Mouse (Mus musculus) Muller cell, postnatal 12 days (primary cell): ENCODE measurements around the gene Thpo.

Experiments
- DNase-seq: peaks from one replicate; pipeline ENCODE4 v3.0.0-alpha.2; 2015; ENCODE audit errors: inconsistent ontology term

The Thpo gene

DNA sequence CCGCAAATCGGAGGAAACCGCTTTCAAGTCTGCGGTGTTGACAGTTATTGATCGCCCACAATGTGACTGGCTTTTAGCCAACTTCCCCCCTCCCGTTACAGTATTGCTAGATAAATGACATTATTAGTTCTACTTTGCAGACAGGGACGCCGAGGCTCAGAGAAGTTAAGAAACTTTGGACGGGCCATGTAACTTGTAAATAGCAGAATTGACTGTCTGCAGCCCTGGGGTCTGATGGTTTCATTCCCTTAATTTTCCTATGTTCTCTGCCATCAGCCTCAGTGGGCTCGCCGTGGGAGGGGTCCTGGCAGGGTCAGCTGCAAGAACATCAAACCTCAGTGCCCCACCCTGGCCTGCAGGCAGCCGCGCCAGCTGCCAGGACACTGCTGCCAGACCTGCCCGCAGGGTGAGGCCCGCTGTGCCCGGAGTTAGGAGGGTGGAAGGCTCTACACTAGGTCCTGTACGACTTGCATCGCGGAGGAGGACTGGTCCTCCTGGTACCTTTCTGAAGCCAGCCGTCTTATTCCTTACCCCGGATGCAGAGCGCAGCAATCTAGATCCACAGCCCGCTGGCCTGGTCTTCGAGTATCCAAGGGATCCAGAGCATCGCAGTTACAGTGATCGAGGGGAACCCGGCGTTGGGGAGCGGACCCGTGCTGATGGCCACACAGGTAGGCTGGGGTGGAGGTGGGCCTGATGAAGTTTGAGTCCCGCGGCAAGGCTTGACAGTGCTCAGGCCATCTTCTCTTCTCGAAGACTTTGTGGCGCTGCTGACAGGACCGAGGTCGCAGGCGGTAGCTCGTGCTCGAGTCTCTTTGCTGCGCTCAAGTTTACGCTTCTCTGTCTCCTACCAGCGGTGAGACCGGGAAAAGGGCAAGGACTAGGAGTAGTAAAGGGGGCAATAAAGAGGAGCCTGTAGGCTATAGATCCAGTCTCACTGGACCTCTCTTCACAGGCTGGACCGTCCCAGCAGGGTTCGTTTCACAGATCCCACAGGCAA lies at the start of gene Thpo:
Gene Thpo, minus strand, starts transcription at position 781 of the 1,000 bp plus-strand sequence.
- no peak for DNase-seq

DNA sequence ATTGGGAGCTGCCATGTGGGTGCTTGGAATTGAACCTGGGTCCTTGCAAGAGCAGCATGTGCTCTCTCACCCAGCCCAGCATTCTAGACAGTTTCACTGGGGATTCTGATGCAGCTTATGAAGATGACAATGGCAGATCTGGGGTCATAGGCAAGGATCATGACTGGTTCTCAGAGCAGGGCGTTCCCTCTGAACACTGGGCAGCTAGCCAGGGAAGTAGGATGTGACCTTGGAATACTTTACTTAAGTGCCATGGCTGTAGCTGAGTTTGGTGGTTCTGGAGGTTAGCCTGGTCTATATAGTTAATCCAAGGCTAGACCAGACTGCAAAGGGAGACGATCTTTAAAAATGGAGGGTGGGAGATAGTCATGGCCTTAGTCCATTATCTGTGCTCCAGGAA lies 49.6 kb upstream of the Thpo start:
- no peak for DNase-seq

DNA sequence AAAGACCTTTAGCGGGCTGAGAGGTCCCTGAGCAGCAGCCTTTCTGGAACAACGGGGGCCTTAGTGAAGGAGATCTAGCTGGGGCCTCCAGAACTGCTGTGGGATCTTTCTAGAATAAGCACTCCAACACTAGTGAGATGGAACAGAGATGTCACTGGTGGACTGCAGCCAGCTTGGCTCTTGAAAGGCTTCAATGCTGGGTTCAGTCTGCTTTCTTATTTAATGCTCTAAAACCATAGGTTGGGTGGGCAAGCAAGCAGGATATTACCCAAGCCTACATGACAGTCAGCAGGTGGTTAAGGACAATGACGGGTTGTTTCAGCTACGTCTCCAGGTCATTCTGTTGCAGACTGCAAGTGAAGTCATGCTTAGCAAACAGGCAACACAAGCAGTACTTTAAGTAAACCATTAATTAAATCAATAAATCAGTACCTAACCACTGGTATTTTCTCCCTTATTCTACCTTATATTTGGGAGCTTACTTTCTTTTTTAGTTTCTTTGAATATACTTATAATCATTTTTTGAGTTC lies 46.9 kb upstream of the Thpo start:
- no peak for DNase-seq

DNA sequence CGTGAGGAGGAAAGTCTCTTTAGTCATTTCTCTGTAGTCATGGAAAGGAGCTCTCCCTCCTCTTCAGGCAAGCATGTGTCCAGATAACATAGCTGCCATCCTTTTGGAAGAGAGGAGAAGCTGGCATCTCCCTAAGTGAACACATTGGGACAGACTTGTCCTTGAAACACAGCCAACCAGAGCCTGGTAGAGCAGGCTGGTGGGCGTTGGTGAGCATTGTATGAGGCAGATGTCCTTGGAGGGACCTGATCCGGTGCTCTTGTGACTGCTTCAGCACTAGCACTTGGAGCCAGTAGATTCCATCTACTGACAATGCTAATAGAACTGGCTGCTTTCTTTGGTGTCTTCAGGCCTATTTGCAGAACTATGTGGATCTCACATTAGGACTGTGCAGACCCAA lies 45.5 kb upstream of the Thpo start:
- DNase-seq: no peak

DNA sequence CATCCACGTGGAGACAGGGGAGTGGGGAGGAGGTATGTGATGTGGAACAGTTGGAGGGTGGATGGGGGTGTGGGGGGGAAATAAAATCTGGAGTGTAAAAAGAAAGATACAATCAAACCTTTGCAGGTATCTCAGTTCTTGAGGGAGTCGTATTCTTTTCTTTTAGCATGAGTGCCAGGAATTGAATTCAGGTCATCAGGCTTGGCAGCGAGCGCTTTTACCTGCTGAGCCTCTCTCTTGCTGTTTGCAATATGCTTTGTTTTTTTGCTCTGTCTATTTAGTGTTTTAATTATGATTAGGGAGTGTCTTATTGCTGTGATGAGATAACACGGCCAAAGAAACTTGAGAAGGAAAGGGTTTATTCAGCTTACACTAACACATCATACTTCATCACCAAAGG lies 40.7 kb upstream of the Thpo start:
- no peak for DNase-seq

DNA sequence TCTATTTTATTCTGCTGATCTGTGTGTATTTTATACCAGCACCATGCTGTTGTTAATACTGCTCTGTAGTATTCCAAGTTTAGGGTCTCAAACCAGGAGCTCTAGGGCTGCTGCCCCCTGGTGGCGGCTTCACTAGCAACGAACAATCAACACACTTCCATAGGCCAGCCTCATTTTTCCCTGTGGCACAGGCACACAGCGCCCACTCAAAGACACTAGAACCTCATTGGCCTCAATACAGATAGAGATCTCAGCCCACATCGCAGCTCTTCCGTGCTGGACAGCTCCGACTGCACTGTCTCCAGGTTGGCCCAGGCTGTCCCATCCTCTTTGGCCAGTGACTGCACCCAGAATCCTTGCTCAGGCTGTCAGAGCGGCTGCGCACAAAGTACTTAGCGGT lies 30.9 kb upstream of the Thpo start:
- peak; percentile 14 for DNase-seq

DNA sequence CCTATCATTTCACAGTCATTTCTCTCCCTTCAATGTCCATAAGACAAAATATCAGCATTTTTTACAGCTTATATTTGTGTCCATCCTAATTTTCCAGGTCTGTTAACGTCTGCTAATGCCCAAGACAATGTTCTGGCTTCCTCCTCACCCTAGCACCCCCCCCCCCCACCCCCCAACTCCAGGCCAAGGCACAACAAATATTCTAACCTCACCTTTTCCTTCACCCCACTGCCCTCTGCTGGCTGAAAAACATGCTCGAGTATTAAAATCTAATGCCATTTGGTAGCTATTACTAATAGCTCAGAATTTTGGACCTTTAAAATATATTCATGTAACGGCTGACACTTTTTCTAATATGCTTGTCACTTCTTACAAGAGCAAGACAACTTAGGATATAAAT lies 27.4 kb upstream of the Thpo start:
- DNase-seq: peak; percentile 27

DNA sequence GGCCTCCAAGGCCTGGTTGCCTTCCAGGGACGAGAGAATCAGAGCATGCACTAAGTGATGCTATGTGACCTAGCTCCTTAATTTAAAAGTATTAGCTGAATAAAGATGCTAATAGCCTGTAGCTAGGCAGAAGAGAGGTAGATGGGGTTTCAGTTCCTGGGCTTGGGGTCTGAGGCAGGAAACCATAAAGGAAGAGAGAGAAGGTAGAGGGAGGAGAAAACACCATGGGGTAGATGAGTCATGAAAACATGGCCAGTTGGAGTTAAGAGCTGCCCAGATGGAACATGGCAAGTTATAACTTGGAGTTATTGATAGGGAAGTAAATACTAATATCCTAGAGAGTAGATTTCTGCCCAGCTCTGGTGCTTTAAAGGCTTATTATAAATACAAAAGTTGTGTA lies 23.1 kb upstream of the Thpo start:
- DNase-seq: no peak

DNA sequence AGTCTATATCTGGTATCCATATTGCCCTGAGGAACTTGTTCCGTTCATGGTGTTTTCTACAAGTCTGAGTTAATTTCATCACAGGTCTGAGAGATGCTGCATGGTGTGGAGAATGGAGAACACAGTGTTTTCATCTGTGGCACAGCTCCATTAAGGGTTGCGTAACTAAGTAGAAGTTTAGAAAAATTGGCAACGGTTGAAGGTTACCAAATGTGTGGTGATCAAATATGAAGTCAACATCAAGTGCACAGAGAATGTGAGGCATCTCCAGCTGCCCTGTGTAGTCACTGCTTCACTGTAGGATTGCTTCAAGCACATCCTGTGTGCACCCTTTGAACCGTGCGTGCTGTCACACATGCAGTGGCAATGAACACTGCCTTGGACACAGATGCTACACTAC lies 21.7 kb upstream of the Thpo start:
- DNase-seq: no peak

DNA sequence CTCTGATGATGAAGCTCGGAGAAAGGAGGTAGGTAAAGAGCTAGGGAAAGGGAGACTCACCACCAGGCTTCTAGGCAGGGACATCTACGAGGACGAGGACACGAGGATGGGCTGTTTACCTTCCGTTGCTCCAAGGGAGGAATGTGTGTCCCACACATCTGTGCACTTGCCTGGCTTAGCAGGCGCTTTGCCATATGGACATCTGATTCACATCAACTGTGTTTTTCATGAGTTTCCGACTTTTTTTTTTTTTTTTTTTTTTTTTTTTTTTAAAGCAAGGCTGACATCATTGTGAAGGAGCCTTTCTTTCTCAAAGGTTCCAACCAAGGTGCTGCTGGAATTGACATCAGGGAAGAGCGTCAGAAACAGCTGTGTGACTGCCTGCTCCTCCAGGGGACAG lies 16.2 kb upstream of the Thpo start:
- DNase-seq: no peak

DNA sequence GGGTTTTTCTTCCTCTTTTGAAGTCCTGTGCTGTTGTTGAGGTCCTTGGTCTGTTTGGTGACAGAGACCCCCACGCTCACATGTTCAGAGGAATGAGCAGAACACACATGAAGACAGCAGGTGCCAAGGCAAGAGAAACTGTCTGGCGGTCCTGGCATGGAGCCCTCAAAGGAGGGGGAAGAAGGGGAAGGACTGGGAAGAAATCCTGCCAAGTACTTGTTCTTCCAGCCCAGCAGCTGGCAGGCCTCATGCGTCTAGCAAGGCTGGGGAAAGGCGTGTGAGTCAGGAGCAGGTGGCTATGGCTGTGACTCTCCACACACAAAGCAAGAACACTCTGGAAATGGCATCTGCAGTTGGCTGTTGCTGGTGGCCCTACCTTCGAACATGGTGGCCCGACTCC lies 12.3 kb upstream of the Thpo start:
- DNase-seq: peak; percentile 55

DNA sequence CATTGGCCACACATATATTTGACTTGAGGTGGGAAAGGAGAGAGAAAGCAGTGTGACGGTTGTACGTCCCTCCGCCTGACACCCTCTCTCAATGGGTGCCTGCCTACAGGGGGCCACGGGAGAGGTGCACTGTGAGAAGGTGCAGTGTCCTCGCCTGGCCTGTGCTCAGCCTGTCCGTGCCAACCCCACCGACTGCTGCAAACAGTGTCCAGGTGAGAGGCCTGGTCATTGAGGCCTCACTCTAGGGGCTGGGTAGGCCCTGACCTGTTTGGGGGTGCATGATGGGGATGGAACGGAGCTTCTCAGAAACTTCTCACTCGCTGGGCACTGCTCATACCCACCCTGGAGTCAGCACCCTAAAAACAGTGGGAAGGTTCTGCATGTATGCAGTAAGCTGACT lies 5.5 kb upstream of the Thpo start:
- DNase-seq: no peak

DNA sequence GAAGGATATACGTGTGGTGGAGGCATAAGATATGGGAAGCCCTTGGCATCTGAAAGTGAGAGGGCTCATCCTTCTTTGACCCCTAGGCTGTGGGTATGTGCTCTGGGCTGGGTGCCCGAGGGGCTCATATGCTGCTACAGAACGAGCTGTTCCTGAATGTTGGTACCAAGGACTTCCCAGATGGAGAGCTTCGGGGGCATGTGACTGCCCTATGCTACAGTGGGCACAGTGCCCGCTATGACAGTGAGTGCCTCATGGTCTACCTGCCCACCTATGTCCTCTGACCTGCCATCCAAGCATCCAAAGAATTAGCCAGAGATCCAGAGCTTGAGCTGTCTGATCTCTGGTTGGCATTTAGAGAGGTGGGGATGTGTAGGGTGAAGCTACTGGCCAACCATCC lies 2.5 kb upstream of the Thpo start:
- no peak for DNase-seq

DNA sequence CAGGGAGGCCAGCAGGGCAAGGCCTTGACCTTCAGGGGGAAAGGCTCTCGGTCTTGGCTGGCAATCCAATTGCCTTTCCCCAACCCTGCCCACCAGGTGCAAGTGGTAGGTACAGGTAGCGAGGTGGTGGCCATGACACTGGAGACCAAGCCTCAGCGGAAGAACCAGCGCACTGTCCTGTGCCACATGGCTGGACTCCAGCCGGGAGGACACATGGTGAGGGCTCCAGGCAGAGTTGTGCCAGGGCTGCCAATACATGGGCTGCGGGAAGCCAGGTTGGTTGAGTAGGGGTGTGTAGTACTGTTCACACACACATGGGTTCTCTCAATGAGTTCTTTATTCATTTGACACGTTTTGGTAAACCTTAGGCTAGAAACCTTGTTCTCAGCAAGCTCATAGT lies 1.9 kb upstream of the Thpo start:
- DNase-seq: no peak

DNA sequence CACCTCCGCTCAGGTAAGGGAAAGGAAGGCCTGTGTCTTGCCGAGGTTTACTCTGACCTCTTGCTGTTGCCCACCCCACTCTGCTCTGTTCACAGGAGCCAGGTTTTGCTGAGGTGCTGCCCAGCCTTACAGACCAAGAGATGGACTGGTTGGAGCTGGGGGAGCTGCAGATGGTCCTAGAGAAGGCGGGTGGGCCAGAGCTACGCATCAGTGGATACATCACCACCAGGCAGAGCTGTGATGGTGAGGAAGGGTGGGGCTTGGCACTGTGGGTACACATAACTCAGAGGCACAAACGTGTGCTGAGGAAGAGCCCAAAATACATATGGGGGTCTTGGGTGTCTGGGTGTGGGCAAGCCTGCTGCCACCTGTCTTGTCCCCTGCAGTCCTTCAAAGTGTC lies 1.3 kb upstream of the Thpo start:
- no peak for DNase-seq

DNA sequence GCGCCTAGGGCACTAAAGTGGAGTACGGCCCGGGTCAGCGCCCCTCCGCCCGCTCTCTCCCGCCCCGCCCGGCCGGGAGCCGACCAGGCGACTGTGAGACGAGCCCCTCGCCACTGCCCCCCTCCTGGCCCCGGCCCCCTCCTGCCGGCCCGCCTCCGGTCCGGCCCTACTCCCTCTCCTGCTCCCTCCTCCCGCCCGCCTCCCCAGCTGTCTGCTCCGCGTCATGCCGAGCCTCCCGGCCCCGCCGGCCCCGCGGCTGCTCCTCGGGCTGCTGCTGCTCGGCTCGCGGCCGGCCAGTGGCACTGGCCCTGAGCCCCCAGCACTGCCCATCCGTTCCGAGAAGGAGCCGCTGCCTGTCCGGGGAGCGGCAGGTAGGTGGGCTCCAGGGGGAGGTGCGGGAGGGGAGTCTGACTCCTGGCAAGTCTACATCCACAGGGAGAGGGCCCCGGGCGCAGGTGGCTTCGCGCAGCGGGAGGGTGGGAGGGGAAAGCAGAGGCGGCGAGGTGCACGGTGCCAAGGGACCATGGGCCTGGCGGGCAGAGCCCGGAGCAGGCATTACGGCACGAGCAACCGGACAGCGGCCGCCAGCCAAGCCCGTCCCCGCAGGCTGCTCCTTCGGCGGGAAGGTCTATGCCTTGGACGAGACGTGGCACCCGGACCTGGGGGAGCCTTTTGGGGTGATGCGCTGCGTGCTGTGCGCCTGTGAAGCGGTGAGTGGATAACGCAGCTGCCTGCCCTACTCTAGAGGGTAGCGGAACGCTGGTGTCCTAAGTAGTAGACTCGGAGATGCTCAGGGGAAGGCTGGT lies 1.2 kb downstream of the Thpo start, which contains the start of gene Chrd:
Gene Chrd, plus strand, starts transcription at position 203 of the 806 bp plus-strand sequence.
- DNase-seq: peak; percentile 80

DNA sequence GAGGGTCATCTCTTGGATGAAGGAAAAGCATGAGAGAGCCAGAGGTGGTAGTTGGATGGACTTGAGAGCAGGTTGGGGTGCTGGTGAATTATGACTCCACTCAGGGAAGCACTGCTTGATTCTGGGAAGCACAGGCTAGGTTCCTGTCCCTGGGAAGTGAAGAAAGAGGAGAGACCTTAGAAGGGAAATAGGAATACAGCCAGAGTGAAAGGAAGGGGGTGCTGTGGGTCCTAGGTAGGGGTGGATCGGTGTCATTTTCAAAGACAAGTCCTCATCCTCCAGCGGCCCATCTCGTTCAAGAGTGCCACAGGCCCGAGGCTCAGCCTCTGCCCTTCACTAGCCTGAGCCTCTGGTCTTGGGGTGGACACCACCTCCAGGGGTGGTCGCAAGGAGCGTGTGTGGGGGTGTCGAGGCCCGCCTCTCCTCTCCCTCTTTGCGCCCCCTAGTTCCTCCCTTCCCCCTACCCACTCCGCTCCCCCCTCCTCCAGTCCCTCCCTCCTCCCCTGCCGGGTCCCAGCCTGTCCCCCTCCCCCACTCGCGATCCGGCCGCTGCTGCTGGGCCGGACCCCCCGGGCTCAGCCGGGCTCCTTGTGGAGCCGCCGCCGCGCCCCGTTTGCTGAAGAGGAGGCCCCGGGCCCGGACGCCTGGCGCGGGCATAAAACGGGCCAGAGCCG lies 1.9 kb downstream of the Thpo start:
- no peak for DNase-seq

DNA sequence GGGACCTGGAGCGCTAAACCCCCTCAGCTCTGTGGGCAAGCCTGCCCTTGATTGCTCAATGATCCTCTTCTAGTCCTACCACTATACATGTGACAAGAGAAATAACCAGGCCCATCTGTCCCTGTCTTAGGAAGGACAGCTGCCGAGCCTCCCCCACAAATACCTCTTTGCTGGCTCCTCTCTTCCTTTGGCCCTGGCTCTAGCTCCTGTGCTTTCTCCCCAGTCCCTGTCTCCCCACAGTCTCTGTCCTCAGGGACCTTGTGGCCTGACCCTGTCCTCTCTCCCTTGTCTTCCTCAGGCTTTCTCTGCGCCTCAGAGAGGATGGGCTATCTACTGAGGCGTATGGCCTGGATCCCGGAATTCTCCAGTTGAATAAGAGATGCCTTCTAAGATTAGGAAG lies 2.6 kb downstream of the Thpo start:
- no peak for DNase-seq

DNA sequence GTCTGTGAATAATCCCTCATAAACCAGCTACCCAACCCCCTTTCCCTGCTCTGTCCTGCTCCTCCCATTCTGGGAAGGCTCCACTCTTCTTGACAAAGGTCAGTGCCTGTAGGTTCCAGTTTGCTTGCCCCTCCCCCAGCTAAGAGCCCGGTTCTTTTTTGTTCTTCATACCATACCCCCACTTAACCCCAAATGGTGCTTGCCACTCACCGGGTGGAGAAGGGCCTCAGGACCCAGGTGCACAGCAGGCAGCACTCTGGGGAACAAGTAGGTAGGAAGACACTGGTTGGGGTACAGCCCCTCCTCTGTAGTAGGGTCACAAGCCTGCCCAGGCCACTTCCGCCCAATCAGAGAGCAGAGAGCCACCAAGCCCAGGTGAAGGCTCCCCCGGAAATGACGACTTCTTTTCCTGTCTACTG lies 4.0 kb downstream of the Thpo start:
- DNase-seq: no peak

DNA sequence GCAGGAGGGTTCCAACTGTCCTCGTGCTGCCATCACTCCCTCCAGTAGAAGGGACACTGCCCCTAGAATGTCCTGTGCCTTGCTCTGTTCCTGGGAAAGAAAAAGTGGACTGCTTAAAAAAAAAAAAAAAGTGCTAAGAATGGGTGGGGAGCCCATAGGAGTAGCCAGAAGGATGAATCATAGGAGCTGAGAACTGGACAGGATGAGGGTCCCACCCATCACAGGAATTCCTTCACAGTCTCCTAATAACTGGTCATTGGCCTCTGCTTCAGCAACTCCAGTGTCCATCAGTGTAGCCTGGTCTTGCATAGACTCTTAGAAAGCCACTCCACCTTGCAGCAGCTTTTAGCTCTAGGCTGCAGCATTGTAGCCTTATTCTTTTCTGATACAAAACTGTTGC lies 7.9 kb downstream of the Thpo start:
- peak; percentile 47 for DNase-seq

DNA sequence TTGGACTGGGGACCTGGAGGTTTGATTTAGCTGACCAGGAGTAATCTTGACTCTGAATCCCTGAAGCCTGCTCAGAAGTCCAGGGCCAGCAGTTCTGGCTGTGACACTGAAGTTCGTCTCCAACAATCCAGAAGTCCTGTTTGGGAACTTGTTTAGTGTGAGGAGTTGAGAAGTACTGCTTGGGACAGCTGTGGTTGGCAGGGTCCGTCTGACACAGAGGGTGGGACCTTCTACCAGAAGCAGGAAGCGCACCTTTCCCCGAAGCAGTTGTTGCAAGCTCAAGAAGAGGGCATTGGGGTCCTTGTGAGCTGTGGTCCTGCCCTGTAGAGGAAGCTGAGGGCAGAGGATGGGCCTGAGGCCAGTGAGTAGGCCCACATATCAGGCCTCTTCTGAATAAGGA lies 8.6 kb downstream of the Thpo start:
- no peak for DNase-seq

DNA sequence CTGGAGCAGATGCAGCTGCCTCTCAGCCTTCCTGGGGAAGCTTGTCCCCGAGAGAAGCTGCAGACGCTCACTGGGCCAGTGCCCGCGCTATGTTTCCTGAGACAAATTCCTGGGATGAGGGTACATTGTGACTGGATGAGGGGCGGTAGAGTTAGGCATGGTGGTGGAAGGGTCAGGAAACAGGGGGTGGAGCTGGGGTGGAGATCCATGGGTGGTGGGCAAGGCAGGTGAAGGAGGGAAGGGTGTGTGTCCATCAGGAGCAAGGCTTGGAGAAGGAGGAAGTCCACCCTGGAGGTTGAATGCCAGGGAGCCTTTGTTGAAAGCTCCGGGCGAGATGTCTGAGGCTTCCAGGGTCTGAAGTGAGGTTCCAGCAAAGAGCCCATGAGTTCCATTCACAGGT lies 9.0 kb downstream of the Thpo start:
- DNase-seq: no peak
